Mouse (Mus musculus): ENCODE data around the gene Tmem207. TPM values are rescaled to one million over a fixed set of nuclear protein-coding genes. Genes with fewer than 3 reads are reported as not detected.
A peak's percentile ranks its signal among the peaks of the same experiment; 100 is the strongest.

Tmem207 gene
- polyA plus RNA-seq, 1 experiment from 2014 or later: not detected

GRCm38 (mm10) chr16:26549221-26549620 lies 22.7 kb upstream of the Tmem207 start:
- Histone ChIP-seq H3K4me1 (ENCODE audit: control insufficient read depth, insufficient read depth, low read length) (no peaks in the 10 kb centered on the region), H3K4me3 (ENCODE audit: low read depth, low read length) (no peak overlapping the region), H3K9ac (replicated peaks; ENCODE audit: low read length) (no peak overlapping the region), H3K27ac (replicated peaks; ENCODE audit: low read depth, low read length) (no peak overlapping the region), H3K36me3 (replicated peaks; ENCODE audit: control insufficient read depth, insufficient read depth, low read depth, low read length) (no peaks in the 10 kb centered on the region), H3K9me3 (replicated peaks; ENCODE audit: control insufficient read depth, low read length) (no peaks in the 10 kb centered on the region), H3K27me3 (ENCODE audit: control insufficient read depth, insufficient read depth, low read length) (no peaks in the 10 kb centered on the region), H3K4me2 (ENCODE audit: low read depth, low read length) (no peak overlapping the region)
- DNase-seq (ENCODE audit: low spot score): no peak
- ATAC-seq (replicated peaks; ENCODE audit: insufficient number of reproducible peaks, low FRiP score, low TSS enrichment, low read depth): no peak
- WGBS: 88% methylated on average over 2 of the region's 2 CpGs

GRCm38 (mm10) chr16:26546879-26547206 lies 20.3 kb upstream of the Tmem207 start:
- Histone ChIP-seq H3K27me3 (ENCODE audit: control insufficient read depth, insufficient read depth, low read length) (no peaks in the 10 kb centered on the region), H3K9me3 (replicated peaks; ENCODE audit: control insufficient read depth, low read length) (no peaks in the 10 kb centered on the region), H3K4me1 (ENCODE audit: control insufficient read depth, insufficient read depth, low read length) (no peaks in the 10 kb centered on the region), H3K27ac (replicated peaks; ENCODE audit: low read depth, low read length) (no peak overlapping the region), H3K9ac (replicated peaks; ENCODE audit: low read length) (no peak overlapping the region), H3K36me3 (replicated peaks; ENCODE audit: control insufficient read depth, insufficient read depth, low read depth, low read length) (no peaks in the 10 kb centered on the region), H3K4me3 (ENCODE audit: low read depth, low read length) (no peak overlapping the region), H3K4me2 (ENCODE audit: low read depth, low read length) (no peak overlapping the region)
- DNase-seq (ENCODE audit: low spot score) (no peak), ATAC-seq (replicated peaks; ENCODE audit: insufficient number of reproducible peaks, low FRiP score, low TSS enrichment, low read depth) (no peak)
- whole genome bisulfite sequencing: 94% methylated on average over 1 of the region's 1 CpGs

GRCm38 (mm10) chr16:26546170-26546878 lies 19.8 kb upstream of the Tmem207 start:
- Histone ChIP-seq H3K4me2 (ENCODE audit: low read depth, low read length) (no peak overlapping the region), H3K4me3 (ENCODE audit: low read depth, low read length) (no peak overlapping the region), H3K27ac (replicated peaks; ENCODE audit: low read depth, low read length) (no peak overlapping the region), H3K9me3 (replicated peaks; ENCODE audit: control insufficient read depth, low read length) (no peaks in the 10 kb centered on the region), H3K9ac (replicated peaks; ENCODE audit: low read length) (no peak overlapping the region), H3K27me3 (ENCODE audit: control insufficient read depth, insufficient read depth, low read length) (no peaks in the 10 kb centered on the region), H3K4me1 (ENCODE audit: control insufficient read depth, insufficient read depth, low read length) (no peaks in the 10 kb centered on the region), H3K36me3 (replicated peaks; ENCODE audit: control insufficient read depth, insufficient read depth, low read depth, low read length) (no peaks in the 10 kb centered on the region)
- ATAC-seq (replicated peaks; ENCODE audit: insufficient number of reproducible peaks, low FRiP score, low TSS enrichment, low read depth) (no peak), DNase-seq (ENCODE audit: low spot score) (no peak)
- 44% methylated on average over 7 of the region's 7 CpGs for WGBS

GRCm38 (mm10) chr16:26532287-26532686 lies 5.7 kb upstream of the Tmem207 start:
- WGBS: 74% methylated on average over 1 of the region's 1 CpGs
- ATAC-seq (replicated peaks; ENCODE audit: insufficient number of reproducible peaks, low FRiP score, low TSS enrichment, low read depth) (no peak), DNase-seq (ENCODE audit: low spot score) (no peak)
- Histone ChIP-seq H3K27me3 (ENCODE audit: control insufficient read depth, insufficient read depth, low read length) (no peaks in the 10 kb centered on the region), H3K27ac (replicated peaks; ENCODE audit: low read depth, low read length) (no peak overlapping the region), H3K9me3 (replicated peaks; ENCODE audit: control insufficient read depth, low read length) (no peaks in the 10 kb centered on the region), H3K4me1 (ENCODE audit: control insufficient read depth, insufficient read depth, low read length) (no peaks in the 10 kb centered on the region), H3K4me3 (ENCODE audit: low read depth, low read length) (no peak overlapping the region), H3K36me3 (replicated peaks; ENCODE audit: control insufficient read depth, insufficient read depth, low read depth, low read length) (no peaks in the 10 kb centered on the region), H3K4me2 (ENCODE audit: low read depth, low read length) (no peak overlapping the region), H3K9ac (replicated peaks; ENCODE audit: low read length) (no peak overlapping the region)

- no peak overlapping the region for H3K27ac ChIP-seq (replicated peaks; ENCODE audit: low read depth, low read length)
- WGBS: 78% methylated on average over 1 of the region's 1 CpGs
Observed at GRCm38 (mm10) chr16:26530451-26530850, 3.9 kb upstream of the Tmem207 start.

GRCm38 (mm10) chr16:26527931-26528666 lies 1.5 kb upstream of the Tmem207 start:
- WGBS: 85% methylated on average over 10 of the region's 10 CpGs
- no peak for ATAC-seq (replicated peaks; ENCODE audit: insufficient number of reproducible peaks, low FRiP score, low TSS enrichment, low read depth)
- no peaks in the 10 kb centered on the region for H3K9me3 ChIP-seq (replicated peaks; ENCODE audit: control insufficient read depth, low read length)
- H3K36me3 ChIP-seq (replicated peaks; ENCODE audit: control insufficient read depth, insufficient read depth, low read depth, low read length): no peaks in the 10 kb centered on the region
- H3K4me2 ChIP-seq (ENCODE audit: low read depth, low read length): no peak overlapping the region
- no peak for DNase-seq (ENCODE audit: low spot score)
- H3K4me1 ChIP-seq (ENCODE audit: control insufficient read depth, insufficient read depth, low read length): no peaks in the 10 kb centered on the region
- no peak overlapping the region for H3K4me3 ChIP-seq (ENCODE audit: low read depth, low read length)
- no peaks in the 10 kb centered on the region for H3K27me3 ChIP-seq (ENCODE audit: control insufficient read depth, insufficient read depth, low read length)
- H3K27ac ChIP-seq (replicated peaks; ENCODE audit: low read depth, low read length): no peak overlapping the region
- no peak overlapping the region for H3K9ac ChIP-seq (replicated peaks; ENCODE audit: low read length)

More at GRCm38 (mm10) chr16:26530451-26530850, 3.9 kb upstream of the Tmem207 start:
- ATAC-seq (replicated peaks; ENCODE audit: insufficient number of reproducible peaks, low FRiP score, low TSS enrichment, low read depth) (no peak), DNase-seq (ENCODE audit: low spot score) (no peak)
- H3K27me3 ChIP-seq (ENCODE audit: control insufficient read depth, insufficient read depth, low read length): no peaks in the 10 kb centered on the region
- no peaks in the 10 kb centered on the region for H3K9me3 ChIP-seq (replicated peaks; ENCODE audit: control insufficient read depth, low read length)
- H3K36me3 ChIP-seq (replicated peaks; ENCODE audit: control insufficient read depth, insufficient read depth, low read depth, low read length): no peaks in the 10 kb centered on the region
- no peak overlapping the region for H3K4me2 ChIP-seq (ENCODE audit: low read depth, low read length)
- no peak overlapping the region for H3K9ac ChIP-seq (replicated peaks; ENCODE audit: low read length)
- no peaks in the 10 kb centered on the region for H3K4me1 ChIP-seq (ENCODE audit: control insufficient read depth, insufficient read depth, low read length)
- H3K4me3 ChIP-seq (ENCODE audit: low read depth, low read length): no peak overlapping the region

GRCm38 (mm10) chr16:26525832-26526231 lies 737 bp downstream of the Tmem207 start:
- Histone ChIP-seq H3K4me2 (ENCODE audit: low read depth, low read length) (no peak overlapping the region), H3K9ac (replicated peaks; ENCODE audit: low read length) (no peak overlapping the region), H3K4me1 (ENCODE audit: control insufficient read depth, insufficient read depth, low read length) (no peaks in the 10 kb centered on the region), H3K9me3 (replicated peaks; ENCODE audit: control insufficient read depth, low read length) (no peaks in the 10 kb centered on the region), H3K27ac (replicated peaks; ENCODE audit: low read depth, low read length) (no peak overlapping the region), H3K36me3 (replicated peaks; ENCODE audit: control insufficient read depth, insufficient read depth, low read depth, low read length) (no peaks in the 10 kb centered on the region), H3K27me3 (ENCODE audit: control insufficient read depth, insufficient read depth, low read length) (no peaks in the 10 kb centered on the region), H3K4me3 (ENCODE audit: low read depth, low read length) (no peak overlapping the region)
- DNase-seq (ENCODE audit: low spot score) (no peak), ATAC-seq (replicated peaks; ENCODE audit: insufficient number of reproducible peaks, low FRiP score, low TSS enrichment, low read depth) (no peak)
- WGBS: 86% methylated on average over 5 of the region's 5 CpGs

- ATAC-seq (replicated peaks; ENCODE audit: insufficient number of reproducible peaks, low FRiP score, low TSS enrichment, low read depth) (no peak), DNase-seq (ENCODE audit: low spot score) (peak; percentile 54)
- Histone ChIP-seq H3K4me2 (ENCODE audit: low read depth, low read length) (no peak overlapping the region), H3K9me3 (replicated peaks; ENCODE audit: control insufficient read depth, low read length) (no peaks in the 10 kb centered on the region), H3K9ac (replicated peaks; ENCODE audit: low read length) (no peak overlapping the region), H3K27ac (replicated peaks; ENCODE audit: low read depth, low read length) (no peak overlapping the region), H3K27me3 (ENCODE audit: control insufficient read depth, insufficient read depth, low read length) (no peaks in the 10 kb centered on the region), H3K36me3 (replicated peaks; ENCODE audit: control insufficient read depth, insufficient read depth, low read depth, low read length) (no peaks in the 10 kb centered on the region), H3K4me3 (ENCODE audit: low read depth, low read length) (no peak overlapping the region), H3K4me1 (ENCODE audit: control insufficient read depth, insufficient read depth, low read length) (no peaks in the 10 kb centered on the region)
- WGBS: 63% methylated on average over 2 of the region's 2 CpGs
Observed at GRCm38 (mm10) chr16:26519596-26519995, 7.0 kb downstream of the Tmem207 start.
